Mouse (Mus musculus): ENCODE results near the gene Nat10. TPM values are rescaled to one million over a fixed set of nuclear protein-coding genes. Genes with fewer than 3 reads are reported as not detected.

The Nat10 gene
- polyA plus RNA-seq, 1 experiment from 2014 or later, result 8.8 TPM

- Histone ChIP-seq H3K9ac (ENCODE audit: low read length) (no peak overlapping the region), H3K36me3 (ENCODE audit: control insufficient read depth, insufficient read depth, low read length) (peaks cover 26% of the 10 kb centered on the region), H3K27me3 (ENCODE audit: control insufficient read depth, insufficient read depth, low read length) (no peaks in the 10 kb centered on the region), H3K4me1 (replicated peaks; ENCODE audit: control insufficient read depth, insufficient read depth) (no peaks in the 10 kb centered on the region), H3K4me3 (ENCODE audit: low read depth, low read length) (no peak overlapping the region), H3K27ac (replicated peaks) (no peak overlapping the region), H3K4me2 (replicated peaks; ENCODE audit: low read depth) (no peak overlapping the region), H3K9me3 (ENCODE audit: control insufficient read depth, low read length) (no peaks in the 10 kb centered on the region)
- TF ChIP-seq EP300 (optimal IDR thresholded peaks at IDR 0.05), result no peak
- no peak for TF ChIP-seq CTCF (IDR thresholded peaks at IDR 0.05; ENCODE audit: low read depth)
- 93% methylated on average over 6 of the region's 6 CpGs for WGBS
- ATAC-seq (ENCODE audit: low FRiP score, low TSS enrichment) (no peak), DNase-seq (ENCODE audit: low spot score) (no peak)
Measured at GRCm38 (mm10) chr2:103751771-103752170, 9.3 kb downstream of the Nat10 start.

GRCm38 (mm10) chr2:103749091-103749490, 12.0 kb downstream of the Nat10 start:
- no peak for ATAC-seq (ENCODE audit: low FRiP score, low TSS enrichment)
- 76% methylated on average over 3 of the region's 3 CpGs for whole genome bisulfite sequencing
- no peaks in the 10 kb centered on the region for H3K27me3 ChIP-seq (ENCODE audit: control insufficient read depth, insufficient read depth, low read length)
- TF ChIP-seq EP300 (optimal IDR thresholded peaks at IDR 0.05) (no peak), CTCF (IDR thresholded peaks at IDR 0.05; ENCODE audit: low read depth) (no peak)
- H3K9me3 ChIP-seq (ENCODE audit: control insufficient read depth, low read length), result no peaks in the 10 kb centered on the region
- H3K9ac ChIP-seq (ENCODE audit: low read length), result no peak overlapping the region
- no peak for DNase-seq (ENCODE audit: low spot score)
- H3K4me1 ChIP-seq (replicated peaks; ENCODE audit: control insufficient read depth, insufficient read depth), result no peaks in the 10 kb centered on the region
- peaks cover 26% of the 10 kb centered on the region for H3K36me3 ChIP-seq (ENCODE audit: control insufficient read depth, insufficient read depth, low read length)
- H3K4me2 ChIP-seq (replicated peaks; ENCODE audit: low read depth), result no peak overlapping the region
- H3K27ac ChIP-seq (replicated peaks), result no peak overlapping the region
- no peak overlapping the region for H3K4me3 ChIP-seq (ENCODE audit: low read depth, low read length)

GRCm38 (mm10) chr2:103747891-103748290, 13.2 kb downstream of the Nat10 start:
- H3K4me1 ChIP-seq (replicated peaks; ENCODE audit: control insufficient read depth, insufficient read depth), result no peaks in the 10 kb centered on the region
- no peaks in the 10 kb centered on the region for H3K27me3 ChIP-seq (ENCODE audit: control insufficient read depth, insufficient read depth, low read length)
- no peak for ATAC-seq (ENCODE audit: low FRiP score, low TSS enrichment)
- no peak overlapping the region for H3K4me2 ChIP-seq (replicated peaks; ENCODE audit: low read depth)
- no peak overlapping the region for H3K4me3 ChIP-seq (ENCODE audit: low read depth, low read length)
- H3K27ac ChIP-seq (replicated peaks), result no peak overlapping the region
- DNase-seq (ENCODE audit: low spot score), result no peak
- H3K9me3 ChIP-seq (ENCODE audit: control insufficient read depth, low read length), result no peaks in the 10 kb centered on the region
- WGBS, result 88% methylated on average over 9 of the region's 9 CpGs
- peaks cover 19% of the 10 kb centered on the region for H3K36me3 ChIP-seq (ENCODE audit: control insufficient read depth, insufficient read depth, low read length)
- no peak overlapping the region for H3K9ac ChIP-seq (ENCODE audit: low read length)
- TF ChIP-seq CTCF (IDR thresholded peaks at IDR 0.05; ENCODE audit: low read depth) (no peak), EP300 (optimal IDR thresholded peaks at IDR 0.05) (no peak)

GRCm38 (mm10) chr2:103746761-103747160, 14.3 kb downstream of the Nat10 start:
- WGBS, result 83% methylated on average over 2 of the region's 2 CpGs
- DNase-seq (ENCODE audit: low spot score) (no peak), ATAC-seq (ENCODE audit: low FRiP score, low TSS enrichment) (no peak)
- H3K9me3 ChIP-seq (ENCODE audit: control insufficient read depth, low read length), result no peaks in the 10 kb centered on the region
- H3K4me1 ChIP-seq (replicated peaks; ENCODE audit: control insufficient read depth, insufficient read depth), result no peaks in the 10 kb centered on the region
- no peak overlapping the region for H3K4me2 ChIP-seq (replicated peaks; ENCODE audit: low read depth)
- no peaks in the 10 kb centered on the region for H3K27me3 ChIP-seq (ENCODE audit: control insufficient read depth, insufficient read depth, low read length)
- no peak overlapping the region for H3K27ac ChIP-seq (replicated peaks)
- H3K9ac ChIP-seq (ENCODE audit: low read length), result no peak overlapping the region
- peaks cover 15% of the 10 kb centered on the region for H3K36me3 ChIP-seq (ENCODE audit: control insufficient read depth, insufficient read depth, low read length)
- no peak overlapping the region for H3K4me3 ChIP-seq (ENCODE audit: low read depth, low read length)
- no peak for TF ChIP-seq CTCF (IDR thresholded peaks at IDR 0.05; ENCODE audit: low read depth)
- no peak for TF ChIP-seq EP300 (optimal IDR thresholded peaks at IDR 0.05)

- H3K36me3 ChIP-seq (ENCODE audit: control insufficient read depth, insufficient read depth, low read length), result peaks cover 13% of the 10 kb centered on the region; the same call in 1 of the 2 replicates
Measured at GRCm38 (mm10) chr2:103746096-103746495, 15.0 kb downstream of the Nat10 start.

GRCm38 (mm10) chr2:103745481-103745880, 15.6 kb downstream of the Nat10 start:
- DNase-seq (ENCODE audit: low spot score), result no peak
- TF ChIP-seq EP300 (optimal IDR thresholded peaks at IDR 0.05) (no peak), CTCF (IDR thresholded peaks at IDR 0.05; ENCODE audit: low read depth) (no peak)
- H3K4me3 ChIP-seq (ENCODE audit: low read depth, low read length), result no peak overlapping the region
- H3K4me2 ChIP-seq (replicated peaks; ENCODE audit: low read depth), result no peak overlapping the region
- H3K4me1 ChIP-seq (replicated peaks; ENCODE audit: control insufficient read depth, insufficient read depth), result no peaks in the 10 kb centered on the region
- 82% methylated on average over 5 of the region's 5 CpGs for WGBS
- no peak overlapping the region for H3K27ac ChIP-seq (replicated peaks)
- no peak overlapping the region for H3K9ac ChIP-seq (ENCODE audit: low read length)
- no peaks in the 10 kb centered on the region for H3K9me3 ChIP-seq (ENCODE audit: control insufficient read depth, low read length)
- no peaks in the 10 kb centered on the region for H3K27me3 ChIP-seq (ENCODE audit: control insufficient read depth, insufficient read depth, low read length)
- ATAC-seq (ENCODE audit: low FRiP score, low TSS enrichment), result no peak
- H3K36me3 ChIP-seq (ENCODE audit: control insufficient read depth, insufficient read depth, low read length), result peaks cover 13% of the 10 kb centered on the region; the same call in 1 of the 2 replicates

More at GRCm38 (mm10) chr2:103746096-103746495, 15.0 kb downstream of the Nat10 start:
- DNase-seq (ENCODE audit: low spot score), result no peak
- Histone ChIP-seq H3K9me3 (ENCODE audit: control insufficient read depth, low read length) (no peaks in the 10 kb centered on the region), H3K4me2 (replicated peaks; ENCODE audit: low read depth) (no peak overlapping the region), H3K4me1 (replicated peaks; ENCODE audit: control insufficient read depth, insufficient read depth) (no peaks in the 10 kb centered on the region), H3K27ac (replicated peaks) (no peak overlapping the region), H3K27me3 (ENCODE audit: control insufficient read depth, insufficient read depth, low read length) (no peaks in the 10 kb centered on the region), H3K4me3 (ENCODE audit: low read depth, low read length) (no peak overlapping the region), H3K9ac (ENCODE audit: low read length) (no peak overlapping the region)
- no peak for ATAC-seq (ENCODE audit: low FRiP score, low TSS enrichment)
- TF ChIP-seq EP300 (optimal IDR thresholded peaks at IDR 0.05), result no peak
- no peak for TF ChIP-seq CTCF (IDR thresholded peaks at IDR 0.05; ENCODE audit: low read depth)
- 78% methylated on average over 2 of the region's 2 CpGs for WGBS
